Mouse (Mus musculus): ENCODE results near the gene Gm26566. TPM values are rescaled to one million over a fixed set of nuclear protein-coding genes. Genes with fewer than 3 reads are reported as not detected.

Gene Gm26566
- polyA plus RNA-seq, 1 experiment from 2014 or later = 1.6 TPM

DNA sequence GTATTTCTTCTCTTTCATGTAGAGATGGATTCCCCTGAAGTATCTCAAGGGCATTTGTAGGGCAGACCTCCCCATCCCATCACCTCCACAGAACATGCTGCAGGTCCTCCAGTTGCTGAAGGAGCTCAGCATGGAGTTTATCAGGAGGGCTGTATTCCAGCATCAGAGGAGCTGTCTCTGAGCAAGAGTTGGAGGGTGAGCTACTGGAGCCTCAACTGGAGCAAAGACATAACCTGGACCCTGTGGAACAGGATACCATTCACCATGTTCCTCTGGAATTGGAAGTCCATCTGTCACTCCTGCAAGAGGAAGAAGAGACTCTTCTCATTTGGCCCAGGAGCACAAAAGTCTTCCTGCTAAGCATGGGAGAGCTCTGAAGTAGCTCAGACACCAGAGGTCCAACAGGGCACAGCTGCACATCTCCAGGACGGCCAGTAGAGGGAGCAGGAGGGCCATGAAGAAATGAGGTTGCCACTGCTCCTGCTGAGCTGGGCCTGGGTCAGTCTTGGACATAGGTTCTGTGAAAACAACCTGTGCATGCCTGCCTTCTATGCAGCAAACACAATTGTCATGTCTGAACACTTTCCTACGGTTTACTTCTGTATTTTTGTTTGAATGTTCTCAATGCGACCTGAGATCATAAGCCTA, 25.2 kb upstream of the Gm26566 start:
- ATAC-seq (ENCODE audit: low read depth) = peak; percentile 89; the same call in 1 of the 2 replicates
- H3K4me3 ChIP-seq (ENCODE audit: low read depth, low read length) = no peak overlapping the region
- WGBS = 28% methylated on average over 3 of the region's 3 CpGs
- H3K4me1 ChIP-seq (ENCODE audit: control insufficient read depth, insufficient read depth, low read length) = no peaks in the 10 kb centered on the region
- H3K9ac ChIP-seq (replicated peaks; ENCODE audit: low read depth, low read length) = no peak overlapping the region
- no peaks in the 10 kb centered on the region for H3K9me3 ChIP-seq (ENCODE audit: control insufficient read depth, low read length)
- H3K4me2 ChIP-seq (ENCODE audit: low read depth, low read length) = no peak overlapping the region
- H3K36me3 ChIP-seq (ENCODE audit: control insufficient read depth, insufficient read depth, low read length) = no peaks in the 10 kb centered on the region
- H3K27ac ChIP-seq (ENCODE audit: low read depth, low read length) = no peak overlapping the region
- H3K27me3 ChIP-seq (ENCODE audit: control insufficient read depth, insufficient read depth, low read length) = no peaks in the 10 kb centered on the region

GRCm38 (mm10) chr4:88697108-88697507, 24.5 kb upstream of the Gm26566 start:
- Histone ChIP-seq H3K9me3 (ENCODE audit: control insufficient read depth, low read length) (no peaks in the 10 kb centered on the region), H3K4me2 (ENCODE audit: low read depth, low read length) (no peak overlapping the region), H3K9ac (replicated peaks; ENCODE audit: low read depth, low read length) (no peak overlapping the region), H3K4me1 (ENCODE audit: control insufficient read depth, insufficient read depth, low read length) (no peaks in the 10 kb centered on the region), H3K27me3 (ENCODE audit: control insufficient read depth, insufficient read depth, low read length) (no peaks in the 10 kb centered on the region), H3K36me3 (ENCODE audit: control insufficient read depth, insufficient read depth, low read length) (no peaks in the 10 kb centered on the region), H3K4me3 (ENCODE audit: low read depth, low read length) (no peak overlapping the region), H3K27ac (ENCODE audit: low read depth, low read length) (no peak overlapping the region)
- WGBS = 51% methylated on average over 6 of the region's 6 CpGs
- no peak for ATAC-seq (ENCODE audit: low read depth)

DNA sequence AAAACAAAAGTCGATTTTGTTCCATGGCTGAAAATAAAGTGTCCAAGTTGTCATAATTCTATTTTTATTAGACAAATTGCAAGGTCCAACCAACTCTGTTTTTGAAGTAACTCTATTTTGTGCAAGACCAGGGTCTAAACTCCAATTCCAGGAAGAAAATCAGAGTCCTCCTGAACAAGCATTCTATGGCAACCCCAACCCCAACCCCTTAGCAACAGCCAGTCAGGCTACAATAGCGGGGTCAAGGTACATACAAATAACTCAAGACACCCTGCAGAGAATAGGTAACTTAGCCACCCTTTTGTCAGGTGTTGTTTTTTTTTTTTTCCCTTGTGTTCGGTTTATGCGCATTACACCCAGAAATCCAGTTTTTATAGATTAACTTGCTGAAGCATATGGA, 23.9 kb upstream of the Gm26566 start:
- no peaks in the 10 kb centered on the region for H3K36me3 ChIP-seq (ENCODE audit: control insufficient read depth, insufficient read depth, low read length)
- no peaks in the 10 kb centered on the region for H3K27me3 ChIP-seq (ENCODE audit: control insufficient read depth, insufficient read depth, low read length)
- no peaks in the 10 kb centered on the region for H3K9me3 ChIP-seq (ENCODE audit: control insufficient read depth, low read length)
- no peak overlapping the region for H3K27ac ChIP-seq (ENCODE audit: low read depth, low read length)
- 88% methylated on average over 4 of the region's 4 CpGs for WGBS
- ATAC-seq (ENCODE audit: low read depth) = no peak
- H3K9ac ChIP-seq (replicated peaks; ENCODE audit: low read depth, low read length) = no peak overlapping the region
- no peak overlapping the region for H3K4me2 ChIP-seq (ENCODE audit: low read depth, low read length)
- H3K4me3 ChIP-seq (ENCODE audit: low read depth, low read length) = no peak overlapping the region
- H3K4me1 ChIP-seq (ENCODE audit: control insufficient read depth, insufficient read depth, low read length) = no peaks in the 10 kb centered on the region

DNA sequence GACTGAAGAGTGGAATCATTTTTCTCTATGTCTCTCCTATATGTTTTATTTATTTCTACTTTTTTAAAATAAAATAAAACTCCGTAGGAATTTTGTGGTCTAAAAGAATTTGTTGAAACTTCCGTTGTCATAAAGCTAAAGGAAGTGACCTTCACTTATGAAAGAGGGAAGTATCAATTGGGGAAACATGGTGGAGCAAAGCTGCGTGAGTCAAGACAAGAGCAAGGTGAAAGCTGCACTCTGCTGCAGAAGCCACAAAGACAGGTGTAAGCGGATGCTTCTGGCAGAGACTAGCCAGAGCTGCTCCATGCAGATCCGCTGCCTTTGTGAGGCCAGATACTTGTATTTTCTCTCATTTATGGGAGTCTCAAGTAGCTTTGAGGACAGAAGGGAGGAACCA, 22.8 kb upstream of the Gm26566 start:
- no peaks in the 10 kb centered on the region for H3K36me3 ChIP-seq (ENCODE audit: control insufficient read depth, insufficient read depth, low read length)
- no peak overlapping the region for H3K4me3 ChIP-seq (ENCODE audit: low read depth, low read length)
- no peaks in the 10 kb centered on the region for H3K4me1 ChIP-seq (ENCODE audit: control insufficient read depth, insufficient read depth, low read length)
- 80% methylated on average over 5 of the region's 5 CpGs for WGBS
- H3K9ac ChIP-seq (replicated peaks; ENCODE audit: low read depth, low read length) = no peak overlapping the region
- H3K4me2 ChIP-seq (ENCODE audit: low read depth, low read length) = no peak overlapping the region
- no peak for ATAC-seq (ENCODE audit: low read depth)
- H3K27me3 ChIP-seq (ENCODE audit: control insufficient read depth, insufficient read depth, low read length) = no peaks in the 10 kb centered on the region
- H3K9me3 ChIP-seq (ENCODE audit: control insufficient read depth, low read length) = no peaks in the 10 kb centered on the region
- H3K27ac ChIP-seq (ENCODE audit: low read depth, low read length) = no peak overlapping the region

DNA sequence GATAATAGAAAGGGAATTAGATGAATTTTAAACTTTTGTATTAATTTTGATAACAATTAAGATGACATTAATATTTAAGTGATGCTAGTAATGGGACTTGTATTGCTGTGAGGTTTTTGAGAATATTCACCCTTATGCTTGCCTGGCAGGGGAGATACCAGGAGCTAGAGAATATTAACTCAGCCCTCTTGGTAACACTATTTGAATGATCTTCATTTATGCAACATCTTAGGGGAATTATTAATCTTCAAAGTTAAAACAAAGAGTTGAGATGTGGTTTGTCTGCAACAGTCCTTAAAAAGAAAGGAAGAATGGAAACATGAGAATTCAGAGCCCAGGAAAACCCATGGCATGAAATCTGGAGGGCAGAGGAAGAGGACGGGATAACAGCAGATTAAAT, 22.3 kb upstream of the Gm26566 start:
- no peak for ATAC-seq (ENCODE audit: low read depth)
- 93% methylated on average over 1 of the region's 1 CpGs for WGBS

GRCm38 (mm10) chr4:88705924-88706323, 15.7 kb upstream of the Gm26566 start:
- Histone ChIP-seq H3K27me3 (ENCODE audit: control insufficient read depth, insufficient read depth, low read length) (no peaks in the 10 kb centered on the region), H3K4me2 (ENCODE audit: low read depth, low read length) (no peak overlapping the region), H3K4me3 (ENCODE audit: low read depth, low read length) (no peak overlapping the region), H3K9ac (replicated peaks; ENCODE audit: low read depth, low read length) (no peak overlapping the region), H3K27ac (ENCODE audit: low read depth, low read length) (no peak overlapping the region), H3K4me1 (ENCODE audit: control insufficient read depth, insufficient read depth, low read length) (no peaks in the 10 kb centered on the region), H3K9me3 (ENCODE audit: control insufficient read depth, low read length) (no peaks in the 10 kb centered on the region), H3K36me3 (ENCODE audit: control insufficient read depth, insufficient read depth, low read length) (no peaks in the 10 kb centered on the region)
- 47% methylated on average over 3 of the region's 3 CpGs for WGBS
- ATAC-seq (ENCODE audit: low read depth) = no peak

More for the DNA sequence above, 22.3 kb upstream of the Gm26566 start:
- Histone ChIP-seq H3K9me3 (ENCODE audit: control insufficient read depth, low read length) (no peaks in the 10 kb centered on the region), H3K9ac (replicated peaks; ENCODE audit: low read depth, low read length) (no peak overlapping the region), H3K4me3 (ENCODE audit: low read depth, low read length) (no peak overlapping the region), H3K27me3 (ENCODE audit: control insufficient read depth, insufficient read depth, low read length) (no peaks in the 10 kb centered on the region), H3K36me3 (ENCODE audit: control insufficient read depth, insufficient read depth, low read length) (no peaks in the 10 kb centered on the region), H3K27ac (ENCODE audit: low read depth, low read length) (no peak overlapping the region), H3K4me1 (ENCODE audit: control insufficient read depth, insufficient read depth, low read length) (no peaks in the 10 kb centered on the region), H3K4me2 (ENCODE audit: low read depth, low read length) (no peak overlapping the region)

DNA sequence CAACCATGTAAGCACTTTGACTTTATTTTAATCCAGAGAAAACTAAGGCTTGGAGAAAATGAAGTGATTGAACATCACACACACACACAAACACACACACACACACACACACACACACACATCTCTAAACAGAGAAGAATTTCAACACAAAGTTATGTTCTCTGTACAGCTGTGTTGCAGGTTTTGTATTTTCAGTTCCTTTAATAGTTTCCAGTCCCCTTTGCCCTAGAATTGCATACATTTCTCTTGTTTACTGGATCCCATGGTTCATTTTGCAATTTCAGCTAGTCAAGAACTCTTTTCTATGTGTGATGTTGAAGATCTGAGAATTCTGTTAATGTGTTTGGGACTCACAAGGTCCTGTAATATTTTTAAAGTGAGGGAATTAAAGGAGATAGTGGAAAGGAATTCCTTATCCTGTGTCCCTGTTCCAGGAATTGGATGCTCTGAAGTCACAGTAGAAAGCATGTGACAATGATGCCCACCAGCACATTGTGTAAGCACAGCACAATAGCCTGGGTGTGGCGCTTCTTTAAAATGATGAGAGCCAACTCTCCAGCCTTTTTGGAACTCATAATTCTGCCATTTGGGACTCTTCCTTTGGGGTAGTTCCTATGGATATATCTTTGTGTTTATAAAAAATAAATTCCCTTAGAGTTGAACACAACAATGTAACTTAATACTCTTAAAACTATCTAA, 14.3 kb upstream of the Gm26566 start:
- Histone ChIP-seq H3K36me3 (ENCODE audit: control insufficient read depth, insufficient read depth, low read length) (no peaks in the 10 kb centered on the region), H3K9me3 (ENCODE audit: control insufficient read depth, low read length) (no peaks in the 10 kb centered on the region), H3K27ac (ENCODE audit: low read depth, low read length) (no peak overlapping the region), H3K4me1 (ENCODE audit: control insufficient read depth, insufficient read depth, low read length) (no peaks in the 10 kb centered on the region), H3K9ac (replicated peaks; ENCODE audit: low read depth, low read length) (no peak overlapping the region), H3K4me3 (ENCODE audit: low read depth, low read length) (no peak overlapping the region), H3K27me3 (ENCODE audit: control insufficient read depth, insufficient read depth, low read length) (no peaks in the 10 kb centered on the region), H3K4me2 (ENCODE audit: low read depth, low read length) (no peak overlapping the region)
- 92% methylated on average over 1 of the region's 1 CpGs for WGBS
- no peak for ATAC-seq (ENCODE audit: low read depth)

- H3K9me3 ChIP-seq (ENCODE audit: control insufficient read depth, low read length) = no peaks in the 10 kb centered on the region
- WGBS = 82% methylated on average over 1 of the region's 1 CpGs
- no peak overlapping the region for H3K4me3 ChIP-seq (ENCODE audit: low read depth, low read length)
- H3K4me2 ChIP-seq (ENCODE audit: low read depth, low read length) = no peak overlapping the region
- H3K36me3 ChIP-seq (ENCODE audit: control insufficient read depth, insufficient read depth, low read length) = 0 out of 2 replicates have a peak, but pooled peaks cover 7% of the 10 kb centered on the region
- no peak overlapping the region for H3K27ac ChIP-seq (ENCODE audit: low read depth, low read length)
- H3K4me1 ChIP-seq (ENCODE audit: control insufficient read depth, insufficient read depth, low read length) = peaks cover 10% of the 10 kb centered on the region
- H3K27me3 ChIP-seq (ENCODE audit: control insufficient read depth, insufficient read depth, low read length) = no peaks in the 10 kb centered on the region
- ATAC-seq (ENCODE audit: low read depth) = no peak
- no peak overlapping the region for H3K9ac ChIP-seq (replicated peaks; ENCODE audit: low read depth, low read length)
Observed at GRCm38 (mm10) chr4:88714281-88714680, 7.3 kb upstream of the Gm26566 start.

DNA sequence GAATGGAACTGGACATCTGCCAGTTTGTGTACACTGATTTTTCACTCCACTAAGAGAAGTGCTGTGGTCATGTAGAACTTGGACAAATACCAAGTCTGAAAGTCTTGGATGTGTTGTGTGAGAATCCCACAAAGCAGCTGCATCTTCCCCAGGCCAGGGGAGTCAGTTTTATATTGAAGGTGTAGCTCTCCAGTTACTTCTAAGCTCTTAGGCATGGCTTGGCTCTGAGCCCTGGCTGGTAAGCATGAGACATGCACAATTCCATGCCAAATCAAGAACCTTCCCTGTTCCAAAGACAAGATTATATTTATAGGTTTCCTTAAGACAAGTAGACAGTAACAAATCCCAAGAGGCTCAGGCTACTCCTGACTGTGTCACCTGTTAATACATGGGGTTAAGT, 6.5 kb upstream of the Gm26566 start:
- no peaks in the 10 kb centered on the region for H3K9me3 ChIP-seq (ENCODE audit: control insufficient read depth, low read length)
- ATAC-seq (ENCODE audit: low read depth) = no peak
- no peak overlapping the region for H3K27ac ChIP-seq (ENCODE audit: low read depth, low read length)
- H3K4me1 ChIP-seq (ENCODE audit: control insufficient read depth, insufficient read depth, low read length) = peaks cover 13% of the 10 kb centered on the region
- no peaks in the 10 kb centered on the region for H3K27me3 ChIP-seq (ENCODE audit: control insufficient read depth, insufficient read depth, low read length)
- H3K9ac ChIP-seq (replicated peaks; ENCODE audit: low read depth, low read length) = no peak overlapping the region
- peaks cover 8% of the 10 kb centered on the region; the same call in 1 of the 2 replicates for H3K36me3 ChIP-seq (ENCODE audit: control insufficient read depth, insufficient read depth, low read length)
- no peak overlapping the region for H3K4me2 ChIP-seq (ENCODE audit: low read depth, low read length)
- H3K4me3 ChIP-seq (ENCODE audit: low read depth, low read length) = no peak overlapping the region

Measured in neural tube, embryonic 14.5 days (tissue).